Mouse (Mus musculus) cerebellum, adult 9-10 months (tissue): ENCODE data around the gene Ift22.
"Not testable (repeated sequence)": the region's sequence is repeated elsewhere in the genome, so short reads cannot be mapped to it uniquely, and the experiment has no call there.

ENCODE experiments used
- DNase-seq: peaks from one replicate; pipeline ENCODE4 v3.0.0; 2022

Gene Ift22

GRCm38 (mm10) chr5:136907587-136907986 is 363 bp upstream of the Ift22 start:
- peak; percentile 48 for DNase-seq

GRCm38 (mm10) chr5:136914183-136914582 is 6.2 kb downstream of the Ift22 start:
- no peak for DNase-seq

DNA sequence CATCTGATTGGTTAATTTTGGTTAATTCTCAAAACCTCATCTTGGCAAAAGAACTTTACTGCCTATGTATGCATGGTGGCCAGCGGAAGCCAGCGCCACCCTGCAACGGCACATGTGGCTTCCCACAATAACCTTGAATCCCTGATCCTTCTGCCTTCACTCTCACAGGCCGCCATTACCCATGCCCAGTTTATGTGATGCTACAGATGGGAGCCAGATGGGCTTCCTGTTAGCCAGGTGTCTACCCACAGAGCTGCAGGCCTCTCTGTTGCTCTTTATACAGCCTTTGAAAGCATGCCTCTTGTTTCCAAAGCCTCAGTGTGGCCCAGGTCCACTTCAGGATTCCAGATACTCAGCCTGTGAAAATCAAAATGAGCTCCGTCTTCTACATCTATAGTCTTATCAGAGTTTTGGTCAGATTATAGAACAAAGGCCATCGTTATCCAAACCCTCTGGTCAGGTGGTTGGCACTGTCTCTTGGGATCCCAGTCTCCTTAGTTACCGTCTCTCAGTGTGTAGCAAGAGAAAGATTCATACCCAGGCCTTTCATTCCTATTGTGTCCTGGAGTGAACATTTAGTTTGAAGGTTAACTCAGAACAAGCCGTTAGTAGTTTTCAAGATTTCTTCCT is 9.8 kb downstream of the Ift22 start:
- no peak for DNase-seq

- DNase-seq, result peak; percentile 88
These were observed 10.9 kb downstream of the Ift22 start for GRCm38 (mm10) chr5:136918655-136919472.

DNA sequence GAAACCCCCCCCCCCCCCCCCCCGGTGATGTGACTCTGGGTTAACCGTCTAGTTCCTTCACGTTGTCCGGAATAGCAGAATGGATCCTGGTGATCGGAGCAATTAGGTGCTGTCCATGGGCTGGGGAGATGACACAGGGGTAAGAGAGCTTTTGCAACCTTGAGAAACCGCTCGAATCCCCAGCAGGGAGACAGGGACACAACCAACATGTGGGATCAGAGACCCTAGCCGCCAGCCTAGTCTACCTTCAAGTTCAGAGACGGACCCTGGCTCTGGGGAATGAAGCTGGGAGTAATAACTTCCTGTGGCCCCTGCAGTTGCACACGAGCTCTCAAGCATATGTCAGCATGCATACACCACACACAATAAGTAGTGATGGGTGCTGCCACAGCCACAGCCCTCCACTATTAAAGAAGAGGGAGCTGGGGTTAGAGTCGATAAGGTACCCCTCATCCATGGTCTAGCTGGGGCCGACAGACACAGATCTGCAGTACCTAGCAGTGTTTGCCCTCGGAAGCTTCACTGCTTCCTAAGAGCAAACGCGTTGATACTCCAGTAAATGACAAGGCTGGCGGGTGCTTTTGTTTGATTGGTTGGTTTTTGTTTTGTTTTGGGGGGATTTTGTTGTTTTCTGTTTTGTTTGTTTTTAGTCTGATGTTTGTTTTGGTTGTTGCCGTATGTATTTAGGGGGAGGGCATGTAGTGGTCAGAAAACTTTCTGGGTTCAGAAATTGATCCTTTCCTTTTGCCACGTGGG is 11.8 kb downstream of the Ift22 start:
- no peak for DNase-seq

- no peak for DNase-seq
These were observed 14.9 kb downstream of the Ift22 start for GRCm38 (mm10) chr5:136922830-136923229.

DNA sequence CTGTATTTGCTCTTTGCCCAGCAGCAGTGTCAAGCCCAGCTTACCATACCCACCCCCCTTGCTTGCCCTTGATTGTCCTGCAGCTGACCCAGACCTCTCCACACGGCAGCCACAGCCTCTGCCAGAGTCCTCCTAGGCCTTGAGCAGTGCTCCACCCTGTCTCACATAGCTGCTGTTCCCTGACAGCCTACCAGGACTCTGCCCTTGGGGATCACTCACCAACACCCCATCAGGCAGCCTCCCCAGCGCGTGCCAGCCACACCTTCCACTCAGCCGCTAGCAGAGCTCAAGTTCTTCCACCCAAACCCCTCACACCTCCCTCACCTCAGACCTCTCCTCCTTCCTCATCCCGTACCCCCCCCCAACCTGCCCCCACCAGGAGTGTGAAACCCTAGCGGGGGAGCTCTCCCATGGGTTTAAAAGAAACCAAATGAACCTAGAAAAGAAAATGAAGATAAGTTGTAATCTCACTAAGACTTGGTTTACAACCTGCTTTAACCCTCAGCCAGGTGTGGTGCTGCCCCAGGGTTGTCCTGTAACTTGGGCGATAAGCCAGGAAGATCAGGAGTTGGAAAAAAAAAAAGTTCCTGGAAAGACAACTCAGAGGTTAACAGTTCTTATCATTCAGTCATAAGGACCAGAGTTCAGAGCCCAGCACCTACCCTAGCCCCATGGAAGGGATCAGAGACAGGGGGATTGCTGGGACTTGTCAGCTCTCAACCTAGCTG is 16.0 kb downstream of the Ift22 start:
- DNase-seq, result no peak

- DNase-seq, result peak; percentile 83
These were observed 21.1 kb downstream of the Ift22 start for GRCm38 (mm10) chr5:136929073-136929472.

DNA sequence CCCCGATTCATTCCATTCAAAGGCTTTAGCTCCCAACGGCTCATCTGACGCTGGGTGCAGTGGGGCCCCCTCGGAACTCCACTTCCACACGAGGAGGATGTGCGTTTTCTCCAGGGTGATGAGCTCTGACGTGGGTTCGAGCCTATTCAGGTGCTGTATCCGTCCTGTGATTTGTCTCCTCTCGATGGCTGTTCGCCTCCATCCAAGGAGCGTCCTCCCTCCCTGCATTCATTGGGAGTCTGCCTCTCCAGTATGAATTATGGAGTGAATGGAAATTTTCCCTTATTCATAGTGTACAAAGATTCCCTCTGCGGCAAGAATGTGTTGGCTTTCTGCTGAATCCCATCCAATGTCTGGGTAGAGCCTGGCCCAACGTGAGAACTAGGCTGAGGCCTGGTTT is 23.9 kb downstream of the Ift22 start:
- no peak for DNase-seq

GRCm38 (mm10) chr5:136932956-136933355 is 25.0 kb downstream of the Ift22 start:
- DNase-seq, result no peak

DNA sequence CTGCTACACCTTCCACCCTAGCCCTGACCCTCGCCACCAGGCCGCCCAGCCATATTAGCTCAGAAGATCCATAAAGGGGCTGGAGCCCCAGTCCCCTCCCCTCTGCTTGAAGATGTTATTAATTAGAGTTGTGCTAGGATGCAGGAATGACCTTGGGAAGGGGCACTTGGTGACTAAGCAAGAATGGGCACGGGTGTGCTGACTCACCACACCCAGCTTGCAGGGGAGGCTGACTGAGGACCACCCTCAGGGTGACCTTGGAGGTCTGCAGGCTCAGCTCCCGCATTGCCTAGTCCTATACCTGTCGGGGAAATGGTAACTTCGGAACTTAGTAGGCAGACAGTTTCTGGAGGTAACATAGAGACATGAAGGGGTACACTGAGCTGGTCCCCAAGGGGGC is 26.0 kb downstream of the Ift22 start:
- no peak for DNase-seq

DNA sequence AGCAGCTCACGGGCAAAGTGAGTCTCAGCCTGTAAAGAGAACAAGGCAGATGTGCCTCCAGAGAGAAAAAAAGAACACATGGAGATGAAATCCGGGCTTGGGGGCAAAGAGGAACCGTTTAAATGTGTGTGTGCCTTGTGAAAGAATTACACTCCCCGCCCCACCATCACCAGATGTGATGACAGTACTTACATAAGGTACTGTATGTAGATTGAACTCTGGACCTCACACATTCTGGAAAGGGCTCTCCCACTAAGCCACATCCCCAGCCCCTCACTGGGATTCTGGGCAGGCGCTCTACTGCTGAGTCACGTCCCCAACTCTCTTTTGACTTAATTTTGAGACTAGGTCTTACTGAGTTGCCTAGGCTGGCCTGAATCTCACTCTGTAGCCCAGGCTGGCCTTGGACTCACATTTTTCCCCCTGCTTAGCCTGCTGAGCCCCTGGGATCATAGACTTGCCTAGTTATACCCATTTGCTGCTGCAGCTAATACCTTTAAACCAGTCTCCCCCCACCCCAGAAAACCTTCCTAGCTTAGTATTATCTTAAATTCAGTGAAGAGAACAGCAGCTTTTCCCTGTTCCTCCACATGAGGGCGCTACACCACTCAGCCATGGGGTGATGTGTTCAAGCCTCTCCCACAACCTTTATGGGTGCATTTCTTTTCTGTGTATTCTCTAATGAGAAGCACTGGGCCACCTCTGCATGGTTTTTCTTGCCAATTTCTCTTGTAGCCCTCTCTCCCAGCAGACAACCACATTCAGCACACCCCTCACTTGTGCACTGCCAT is 28.1 kb downstream of the Ift22 start:
- DNase-seq, result no peak

DNA sequence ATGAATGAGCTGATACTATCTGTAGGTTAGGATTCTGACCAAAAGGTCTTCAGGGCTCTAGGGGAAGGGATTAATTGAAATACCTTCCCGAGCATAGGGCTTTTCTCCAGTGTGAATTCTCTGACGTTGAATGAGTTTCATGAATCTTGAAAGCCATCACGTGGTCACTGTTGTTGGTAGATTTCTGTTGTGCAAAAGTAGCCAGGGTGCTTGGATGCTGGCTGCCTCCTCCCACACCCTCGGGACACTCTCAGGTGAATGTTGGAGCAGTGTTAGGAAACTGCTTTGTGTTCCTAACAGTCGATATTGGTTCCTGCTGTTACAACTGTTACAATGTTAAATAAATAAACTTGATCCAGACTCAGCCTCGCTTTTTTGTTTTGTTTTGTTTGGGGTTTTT is 28.8 kb downstream of the Ift22 start:
- DNase-seq, result no peak

- no peak for DNase-seq
These were observed 29.7 kb downstream of the Ift22 start for GRCm38 (mm10) chr5:136937621-136938020.

- no peak for DNase-seq
These were observed 31.3 kb downstream of the Ift22 start for GRCm38 (mm10) chr5:136939284-136939683.

DNA sequence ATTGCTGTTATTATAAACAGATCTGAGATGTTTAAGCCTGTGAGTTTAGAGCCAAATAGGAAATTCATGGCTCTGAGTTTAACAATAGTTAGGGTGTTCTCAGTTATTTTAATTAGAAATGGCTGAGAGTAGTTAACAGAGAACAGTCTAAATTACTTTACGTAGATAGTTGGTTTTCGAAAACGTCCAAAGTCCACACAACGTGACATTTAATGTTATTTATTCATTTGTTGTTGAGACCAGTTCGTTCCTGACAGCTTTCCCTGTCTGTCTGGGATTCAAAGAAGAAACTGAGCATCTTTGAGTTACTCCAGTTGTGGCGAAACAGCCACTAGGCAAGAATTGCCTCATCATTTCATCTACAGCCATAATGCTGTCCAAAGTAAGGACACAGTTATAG is 32.1 kb downstream of the Ift22 start:
- not testable (repeated sequence) for DNase-seq

DNA sequence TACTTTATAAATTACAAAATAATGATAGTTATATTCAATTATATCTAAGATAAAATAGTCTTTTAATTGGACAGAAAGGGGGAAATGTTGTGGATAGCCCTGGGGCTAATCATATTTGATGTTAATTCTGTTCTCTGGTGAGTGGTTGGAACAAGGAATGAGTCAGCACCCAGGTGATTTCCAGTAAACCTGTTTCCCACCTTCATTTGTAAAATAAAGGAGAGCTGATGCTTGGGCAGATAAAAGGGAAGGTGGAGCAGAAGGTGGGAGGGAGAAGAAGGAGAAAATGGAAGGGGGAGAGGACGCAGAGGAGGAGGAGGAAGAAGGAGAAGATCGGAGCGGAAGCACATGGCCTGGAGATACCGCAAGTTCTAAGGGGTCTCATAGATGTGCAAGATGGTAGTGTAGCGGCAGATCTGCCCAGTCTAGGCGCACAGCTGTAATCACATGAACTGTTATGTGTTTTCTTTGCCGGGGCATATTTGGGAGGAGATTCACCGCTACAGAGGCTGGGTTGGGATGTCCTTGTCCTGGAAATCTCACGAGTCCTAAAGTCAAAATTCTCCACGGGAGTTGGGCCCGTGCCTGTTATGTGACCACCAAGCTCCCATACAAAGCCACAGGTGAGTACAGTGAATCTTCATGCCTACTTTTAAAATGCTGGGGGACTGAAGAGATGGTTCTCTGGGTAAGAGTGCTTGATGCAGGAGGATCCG is 33.1 kb downstream of the Ift22 start:
- no peak for DNase-seq

GRCm38 (mm10) chr5:136942781-136943180 is 34.8 kb downstream of the Ift22 start:
- no peak for DNase-seq

DNA sequence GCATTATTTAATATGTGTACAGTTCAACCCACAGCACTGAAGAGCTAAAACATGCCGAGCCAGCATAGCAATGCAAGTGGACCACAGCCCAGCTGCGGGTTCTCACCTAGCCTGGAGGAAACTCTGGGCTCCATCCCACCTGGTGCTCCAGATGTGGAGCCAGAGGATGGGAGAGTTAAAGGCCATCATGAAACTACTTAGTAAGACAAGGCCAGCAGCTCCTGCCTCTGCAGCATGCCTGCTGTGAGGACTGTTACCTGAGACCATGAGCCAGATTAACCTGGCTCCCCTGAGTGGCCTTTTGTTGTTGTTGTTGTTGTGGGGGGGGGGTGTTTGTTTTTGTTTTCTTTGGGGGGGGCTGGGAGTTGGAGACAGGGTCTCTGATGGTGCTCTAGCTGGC is 35.4 kb downstream of the Ift22 start:
- DNase-seq, result no peak

- DNase-seq, result no peak
These were observed 37.1 kb downstream of the Ift22 start for GRCm38 (mm10) chr5:136945084-136945483.

DNA sequence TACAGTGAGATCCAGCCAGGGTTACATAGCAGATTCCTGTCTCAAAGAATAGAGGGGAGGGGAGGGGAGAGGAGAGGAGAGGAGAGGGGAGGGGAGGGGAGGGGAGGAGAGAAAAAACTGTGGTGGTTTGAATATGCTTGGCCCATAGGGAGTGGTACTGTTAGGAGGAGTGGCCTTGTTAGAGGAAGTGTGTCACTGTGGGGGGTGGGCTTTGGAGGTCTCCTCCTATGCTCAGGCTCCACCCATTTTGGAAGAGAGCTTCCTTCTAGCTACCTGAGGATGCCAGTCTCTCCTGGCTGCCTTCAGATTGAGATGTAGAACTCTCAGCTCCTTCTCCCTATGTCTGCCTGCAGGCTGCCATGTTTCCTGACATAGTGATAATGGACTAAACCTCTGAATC is 39.9 kb downstream of the Ift22 start:
- no peak for DNase-seq
